Mouse (Mus musculus) stomach, postnatal 0 days (tissue): ENCODE measurements around the gene Gabpa.

Source experiments
- CTCF ChIP-seq: IDR thresholded peaks from 2 replicates; pipeline ENCODE4 v1.5.1; 2016; ENCODE audit warnings: antibody characterized with exemption, low read depth, mild to moderate bottlenecking, moderate library complexity
- EP300 ChIP-seq: optimal IDR thresholded peaks from 2 replicates; pipeline ENCODE3; 2016; ENCODE audit warnings: antibody characterized with exemption

GRCm38 (mm10) chr16:84853492-84853891, 18.8 kb downstream of the Gabpa start:
- TF ChIP-seq CTCF (no peak), EP300 (no peak)
